Mouse (Mus musculus): Measurements from ENCODE around the gene Timp1.

- TF ChIP-seq TAL1 (IDR thresholded peaks at IDR 0.05; ENCODE audit: low read length) (no peak), GATA1 (IDR thresholded peaks at IDR 0.05; ENCODE audit: low read length) (no peak)
Observed at GRCm38 (mm10) chrX:20872928-20873500, 3.0 kb downstream of the Timp1 start.

Measured in erythroblast, embryonic 14.5 days (primary cell).